Mouse (Mus musculus) neural tube, embryonic 14.5 days (tissue): ENCODE measurements at regions not wholly inside any gene's neighbourhood (a gene's known extent, or its start where the extent isn't known, plus 50 kb on each side); places are given as distances from the start of the nearest gene placed in this dataset.
A peak's percentile ranks its signal among the peaks of the same experiment; 100 is the strongest.

Experiments
- ATAC-seq: fragments of 200-750 bp; cut with Nextera tagmentation; 2 replicates; pipeline ENCODE4 v1.8.0; 2017; ENCODE audit warnings: low read depth, mild to moderate bottlenecking, moderate TSS enrichment, moderate library complexity
- H3K27ac ChIP-seq: fragments of 300-500 bp; sonication (generic); 2 replicates; pipeline ENCODE4 v1.5.1; 2014; ENCODE audit warnings: low read depth, mild to moderate bottlenecking, control low read depth, low read length, moderate library complexity, mixed read lengths
- H3K27me3 ChIP-seq: fragments of 300-500 bp; sonication (generic); 2 replicates; pipeline ENCODE4 v1.6.1; 2014; ENCODE audit warnings: low read length; ENCODE audit not compliant: control insufficient read depth, insufficient read depth
- H3K36me3 ChIP-seq: fragments of 300-500 bp; sonication (generic); 2 replicates; pipeline ENCODE4 v1.6.1; 2014; ENCODE audit warnings: low read length, mixed read lengths; ENCODE audit not compliant: control insufficient read depth, insufficient read depth
- H3K4me1 ChIP-seq: fragments of 300-500 bp; sonication (generic); 2 replicates; pipeline ENCODE4 v1.6.1; 2014; ENCODE audit warnings: low read length; ENCODE audit not compliant: control insufficient read depth, insufficient read depth
- H3K4me2 ChIP-seq: fragments of 300-500 bp; sonication (generic); 2 replicates; pipeline ENCODE4 v1.6.1; 2014; ENCODE audit warnings: mild to moderate bottlenecking, low read depth, low read length, control low read depth
- H3K4me3 ChIP-seq: fragments of 300-500 bp; sonication (generic); 2 replicates; pipeline ENCODE4 v1.5.1; 2014; ENCODE audit warnings: low read depth, low read length, control low read depth, mixed read lengths
- H3K9ac ChIP-seq: fragments of 300-500 bp; sonication (generic); replicated peaks from 2 replicates; pipeline ENCODE4 v1.6.1; 2014; ENCODE audit warnings: low read depth, mild to moderate bottlenecking, control low read depth, low read length, mixed read lengths
- H3K9me3 ChIP-seq: fragments of 300-500 bp; sonication (generic); 2 replicates; pipeline ENCODE4 v1.6.1; 2016; ENCODE audit warnings: low read length; ENCODE audit not compliant: control insufficient read depth
- WGBS: fragments of 180-500 bp; shearing (Covaris S2); extraction: QIAGEN DNeasy Blood & Tissue Kit; methylation state at CpG from one replicate; pipeline ENCODE4 v1.1.7; 2014; 5-methylcytosine and 5-hydroxymethylcytosine counted together

DNA sequence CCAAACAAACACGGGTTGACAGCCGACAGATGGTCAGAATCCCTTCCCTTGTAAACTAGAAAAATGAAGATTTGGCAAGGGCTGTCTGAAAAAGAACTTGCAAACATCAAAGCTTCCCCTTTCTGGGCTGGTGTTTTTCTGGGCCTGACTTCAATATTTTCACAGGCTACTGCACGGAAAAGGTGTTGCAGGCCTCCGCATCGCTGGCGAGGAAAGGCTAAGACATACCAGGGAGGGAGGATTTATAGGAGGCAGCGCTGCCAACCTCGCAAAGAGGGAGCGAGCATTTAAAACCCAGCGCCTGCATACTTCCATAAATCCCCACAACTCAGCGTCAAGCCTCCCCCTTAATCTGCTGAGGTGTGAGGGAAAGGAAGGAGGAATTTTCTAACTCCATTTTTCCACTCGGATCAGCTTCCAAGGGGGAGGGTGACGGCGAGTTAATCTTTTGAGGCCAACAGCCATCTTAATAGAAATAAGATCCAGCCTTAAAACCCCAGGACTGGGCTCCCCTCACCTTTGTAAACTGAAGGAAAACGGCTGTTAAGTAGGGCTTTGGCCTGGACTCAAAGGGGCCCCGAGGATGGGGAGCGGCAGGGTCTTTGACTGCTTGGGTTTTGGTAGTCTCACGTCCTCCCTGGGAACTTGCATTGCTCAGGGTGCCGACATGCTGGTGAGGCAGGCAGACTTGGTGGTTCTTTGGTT, 199.9 kb downstream of the Rplp1 start:
- Histone ChIP-seq H3K27me3 (no peaks in the 10 kb centered on the region), H3K4me2 (no peak overlapping the region), H3K9ac (no peak overlapping the region), H3K4me1 (peaks cover 21% of the 10 kb centered on the region), H3K27ac (no peak overlapping the region), H3K4me3 (no peak overlapping the region), H3K9me3 (no peaks in the 10 kb centered on the region), H3K36me3 (no peaks in the 10 kb centered on the region)
- WGBS = 27% methylated on average over 19 of the region's 19 CpGs
- ATAC-seq = no peak

DNA sequence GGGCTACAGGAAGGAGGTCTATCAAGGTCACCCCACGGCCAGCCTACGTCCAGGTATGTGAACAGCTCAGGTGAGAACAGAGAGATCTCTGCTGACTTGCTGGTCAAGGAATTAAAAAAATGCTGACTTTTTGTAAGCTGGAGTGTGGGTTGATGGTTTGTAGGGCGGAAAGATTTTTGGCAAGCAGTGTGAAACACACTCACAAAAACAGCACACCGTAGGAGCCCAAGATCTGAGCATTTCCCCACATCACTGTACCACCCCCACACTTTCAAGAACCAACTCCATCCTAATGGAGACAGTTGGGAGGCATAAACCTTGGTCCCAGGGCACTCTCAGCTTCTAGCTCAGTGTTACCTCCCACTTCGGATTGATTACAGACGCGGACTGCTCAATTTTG, 200.5 kb downstream of the Rplp1 start:
- H3K27ac ChIP-seq = no peak overlapping the region
- H3K27me3 ChIP-seq = no peaks in the 10 kb centered on the region
- no peaks in the 10 kb centered on the region for H3K36me3 ChIP-seq
- no peak overlapping the region for H3K4me3 ChIP-seq
- peaks cover 21% of the 10 kb centered on the region for H3K4me1 ChIP-seq
- WGBS = 74% methylated on average over 7 of the region's 7 CpGs
- H3K9me3 ChIP-seq = no peaks in the 10 kb centered on the region
- ATAC-seq = no peak
- no peak overlapping the region for H3K9ac ChIP-seq
- H3K4me2 ChIP-seq = no peak overlapping the region

DNA sequence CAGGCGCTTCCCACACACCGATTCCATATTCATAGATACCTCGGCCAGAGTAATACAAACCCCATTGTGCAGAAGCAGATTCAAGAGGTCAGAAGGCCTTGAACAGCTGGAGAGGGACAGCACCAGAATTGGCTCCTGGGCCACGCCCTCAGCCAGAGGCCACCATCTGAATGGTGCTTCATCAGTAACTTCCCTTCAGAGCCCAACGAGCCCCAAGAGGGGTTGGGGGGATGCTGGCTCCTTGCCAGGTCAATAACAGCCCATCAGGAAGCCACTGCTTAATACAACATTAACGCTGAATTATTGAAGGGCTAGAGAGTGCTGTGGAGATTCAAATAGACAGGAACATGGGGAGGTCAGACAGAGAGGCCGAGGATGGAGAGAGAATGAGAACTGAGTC, 203.0 kb downstream of the Rplp1 start:
- WGBS = 33% methylated on average over 7 of the region's 7 CpGs

DNA sequence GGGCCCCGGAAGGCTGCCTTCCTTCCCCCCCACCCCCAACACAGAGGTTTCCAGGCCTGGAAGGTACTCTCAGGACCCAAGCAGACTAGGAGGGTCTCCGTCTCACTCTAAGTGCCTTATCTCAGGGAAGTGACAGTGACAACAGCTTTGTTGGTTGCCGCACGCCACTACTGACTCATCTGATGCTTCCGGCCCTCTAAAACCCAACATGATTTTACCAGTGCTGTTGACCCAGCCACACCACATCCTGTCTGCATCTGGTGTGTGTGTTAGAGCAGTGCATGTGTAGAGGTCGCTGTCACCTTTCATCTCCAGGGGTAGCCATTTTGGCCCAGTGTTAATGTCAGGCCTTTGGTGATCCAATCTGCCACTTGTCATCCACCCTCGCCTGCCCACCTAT, 206.5 kb downstream of the Rplp1 start:
- H3K4me1 ChIP-seq = peaks cover 6% of the 10 kb centered on the region
- no peak for ATAC-seq

More for the DNA sequence above, 203.0 kb downstream of the Rplp1 start:
- H3K27ac ChIP-seq = no peak overlapping the region
- peaks cover 21% of the 10 kb centered on the region for H3K4me1 ChIP-seq
- H3K4me2 ChIP-seq = no peak overlapping the region
- no peaks in the 10 kb centered on the region for H3K27me3 ChIP-seq
- H3K9me3 ChIP-seq = no peaks in the 10 kb centered on the region
- peak; percentile 14; the same call in 1 of the 2 replicates for ATAC-seq
- H3K4me3 ChIP-seq = no peak overlapping the region
- no peaks in the 10 kb centered on the region for H3K36me3 ChIP-seq
- H3K9ac ChIP-seq = no peak overlapping the region

DNA sequence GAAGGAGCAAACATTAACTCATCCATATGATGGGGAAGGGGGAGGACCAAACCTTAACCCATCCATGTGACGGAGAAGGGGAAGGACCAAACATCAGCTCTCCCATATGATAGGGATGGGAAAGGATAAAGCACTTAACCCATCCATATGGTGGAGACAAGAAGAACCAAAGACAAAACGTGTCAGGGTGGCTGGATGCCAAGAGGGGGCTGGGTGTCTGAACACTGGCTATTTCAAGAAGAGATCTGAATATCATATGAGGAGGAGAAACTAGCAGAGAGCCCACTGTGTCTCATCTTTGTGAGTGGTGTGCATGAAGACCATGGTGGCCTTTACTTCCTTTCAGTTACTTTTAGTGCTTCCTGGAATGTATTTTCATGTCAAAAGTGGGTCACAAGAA, 207.0 kb downstream of the Rplp1 start:
- 68% methylated on average over 2 of the region's 2 CpGs for WGBS
- no peak for ATAC-seq
- Histone ChIP-seq H3K4me3 (no peak overlapping the region), H3K9ac (no peak overlapping the region), H3K4me2 (no peak overlapping the region), H3K36me3 (no peaks in the 10 kb centered on the region), H3K27ac (no peak overlapping the region), H3K27me3 (no peaks in the 10 kb centered on the region), H3K9me3 (no peaks in the 10 kb centered on the region), H3K4me1 (peaks cover 6% of the 10 kb centered on the region)

More for the DNA sequence above, 206.5 kb downstream of the Rplp1 start:
- H3K4me2 ChIP-seq = no peak overlapping the region
- no peaks in the 10 kb centered on the region for H3K27me3 ChIP-seq
- no peak overlapping the region for H3K9ac ChIP-seq
- no peaks in the 10 kb centered on the region for H3K36me3 ChIP-seq
- H3K27ac ChIP-seq = no peak overlapping the region
- no peak overlapping the region for H3K4me3 ChIP-seq
- H3K9me3 ChIP-seq = no peaks in the 10 kb centered on the region
- WGBS = 84% methylated on average over 7 of the region's 7 CpGs

DNA sequence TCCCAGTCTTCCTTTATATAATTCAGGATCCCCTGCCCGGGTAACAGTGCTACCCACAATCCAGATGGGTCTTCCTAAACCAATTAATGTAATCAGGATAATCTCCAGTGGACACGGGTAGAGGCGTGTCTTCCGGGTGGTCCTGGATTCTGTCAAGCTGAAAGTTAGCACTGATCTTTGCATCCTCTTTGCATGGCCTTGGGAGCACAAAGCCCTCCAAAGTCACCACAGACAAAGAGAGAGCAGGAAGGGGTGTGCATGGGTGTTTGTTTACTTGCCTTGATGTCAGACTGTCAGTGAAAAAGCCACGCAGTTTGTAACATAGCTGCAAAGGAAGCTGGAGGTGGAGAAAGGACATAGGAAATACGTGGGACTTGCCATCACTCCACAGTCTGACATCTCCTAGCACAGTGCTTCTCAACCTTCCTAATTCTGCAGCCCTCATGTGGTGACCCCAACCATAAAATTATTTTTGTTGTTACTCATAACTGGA, 208.0 kb downstream of the Rplp1 start:
- Histone ChIP-seq H3K4me3 (no peak overlapping the region), H3K9me3 (no peaks in the 10 kb centered on the region), H3K27me3 (no peaks in the 10 kb centered on the region), H3K4me2 (no peak overlapping the region), H3K4me1 (peaks cover 2% of the 10 kb centered on the region), H3K9ac (no peak overlapping the region), H3K36me3 (no peaks in the 10 kb centered on the region), H3K27ac (no peak overlapping the region)
- WGBS = 90% methylated on average over 6 of the region's 6 CpGs
- no peak for ATAC-seq

DNA sequence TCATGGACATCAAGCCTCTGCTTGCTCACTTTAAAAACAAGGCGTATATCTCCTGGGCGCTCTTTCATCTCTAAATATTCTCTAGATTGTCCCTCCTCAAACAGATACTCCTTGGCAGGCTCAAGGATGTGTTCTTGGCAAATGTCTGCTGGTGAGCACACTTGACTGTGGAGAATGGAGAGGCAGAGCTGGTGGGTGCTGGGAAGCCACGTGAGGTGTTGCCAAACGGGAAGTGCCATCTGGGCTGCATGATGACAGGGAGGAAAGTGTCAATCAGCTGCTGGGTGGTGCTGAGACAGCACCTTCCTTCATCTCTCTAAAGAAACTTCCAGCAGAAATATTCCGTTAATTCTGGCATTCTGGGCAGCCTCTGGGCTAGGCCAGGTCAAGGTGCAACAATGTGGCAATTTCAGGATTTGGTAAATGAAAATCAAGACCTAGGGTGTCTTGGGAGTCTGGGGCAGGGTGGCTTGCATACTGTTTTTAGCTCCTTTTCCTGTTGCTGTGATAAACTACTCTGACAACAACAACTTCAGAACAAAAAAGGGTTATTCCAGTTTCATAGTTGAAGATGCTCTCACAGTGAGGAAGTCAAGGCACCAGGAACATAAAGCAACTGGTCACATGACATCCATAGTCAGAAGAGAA, 208.6 kb downstream of the Rplp1 start:
- no peak overlapping the region for H3K4me3 ChIP-seq
- no peak overlapping the region for H3K4me2 ChIP-seq
- H3K36me3 ChIP-seq = no peaks in the 10 kb centered on the region
- H3K4me1 ChIP-seq = no peaks in the 10 kb centered on the region
- H3K27me3 ChIP-seq = no peaks in the 10 kb centered on the region
- no peak overlapping the region for H3K27ac ChIP-seq
- no peaks in the 10 kb centered on the region for H3K9me3 ChIP-seq
- no peak for ATAC-seq
- no peak overlapping the region for H3K9ac ChIP-seq
- 87% methylated on average over 5 of the region's 5 CpGs for WGBS

DNA sequence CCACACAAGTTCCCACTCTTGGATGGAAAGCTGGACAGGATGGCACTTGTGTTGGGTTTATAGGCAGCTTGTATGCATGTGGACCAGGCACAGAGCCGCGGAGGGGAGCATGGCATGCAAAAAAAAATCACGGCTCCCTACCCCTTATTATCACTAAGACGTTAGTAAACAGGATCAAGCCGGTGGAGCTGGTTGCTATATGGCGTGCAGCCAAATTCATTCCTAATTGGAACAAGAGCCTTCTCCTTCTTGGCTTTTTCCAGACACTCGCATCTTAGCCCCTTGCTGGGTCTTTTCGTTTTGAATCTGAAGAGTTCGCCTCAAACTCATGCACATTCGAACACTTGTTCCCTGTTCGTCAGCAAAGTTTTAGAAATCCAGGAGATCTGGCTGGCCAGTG, 211.0 kb downstream of the Rplp1 start:
- Histone ChIP-seq H3K9me3 (no peaks in the 10 kb centered on the region), H3K36me3 (no peaks in the 10 kb centered on the region), H3K4me1 (no peaks in the 10 kb centered on the region), H3K4me3 (no peak overlapping the region), H3K27ac (no peak overlapping the region), H3K4me2 (no peak overlapping the region), H3K9ac (no peak overlapping the region), H3K27me3 (peaks cover 3% of the 10 kb centered on the region; the same call in 1 of the 2 replicates)
- 65% methylated on average over 11 of the region's 11 CpGs for WGBS
- no peak for ATAC-seq

DNA sequence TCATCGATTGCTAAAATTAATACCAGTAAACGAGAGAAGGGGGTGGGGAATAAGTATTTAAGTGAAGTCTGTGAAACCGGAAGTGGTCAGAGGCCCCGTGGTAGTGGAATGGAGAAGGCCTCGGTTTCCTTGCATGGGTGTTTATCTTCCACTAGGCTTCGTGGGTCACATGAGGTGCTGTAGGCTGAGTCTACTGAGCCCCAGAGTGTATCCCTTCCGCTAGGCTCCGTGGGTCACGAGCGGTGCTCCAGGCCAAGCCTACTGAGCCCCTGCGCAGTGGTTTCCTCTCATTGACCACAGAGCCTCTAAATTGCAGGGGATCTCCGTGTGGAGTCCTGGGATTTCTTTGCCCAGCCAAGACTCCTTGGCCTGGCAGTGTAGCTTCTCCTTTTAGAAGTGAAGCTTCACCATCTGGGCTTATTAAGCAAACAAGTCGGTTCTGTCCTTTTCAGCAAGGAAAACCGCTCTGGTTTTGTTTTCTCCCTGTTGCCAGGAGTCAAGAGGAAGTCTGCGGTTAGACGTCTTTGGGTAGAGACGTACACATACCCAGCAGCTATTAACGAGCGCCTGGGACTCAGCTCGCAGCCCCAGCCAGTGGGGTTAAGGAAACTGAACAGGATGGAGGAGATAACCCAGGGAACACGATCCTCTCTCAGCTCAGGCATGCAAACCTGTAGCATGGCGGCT, 211.9 kb downstream of the Rplp1 start:
- no peak for ATAC-seq
- no peak overlapping the region for H3K27ac ChIP-seq
- no peak overlapping the region for H3K4me2 ChIP-seq
- no peak overlapping the region for H3K9ac ChIP-seq
- 79% methylated on average over 22 of the region's 22 CpGs for WGBS
- H3K27me3 ChIP-seq = peaks cover 3% of the 10 kb centered on the region; the same call in 1 of the 2 replicates
- no peaks in the 10 kb centered on the region for H3K9me3 ChIP-seq
- no peaks in the 10 kb centered on the region for H3K36me3 ChIP-seq
- no peaks in the 10 kb centered on the region for H3K4me1 ChIP-seq
- no peak overlapping the region for H3K4me3 ChIP-seq
